ENCODE assay signal across 8 mouse cellular contexts in the genomic region with DNA sequence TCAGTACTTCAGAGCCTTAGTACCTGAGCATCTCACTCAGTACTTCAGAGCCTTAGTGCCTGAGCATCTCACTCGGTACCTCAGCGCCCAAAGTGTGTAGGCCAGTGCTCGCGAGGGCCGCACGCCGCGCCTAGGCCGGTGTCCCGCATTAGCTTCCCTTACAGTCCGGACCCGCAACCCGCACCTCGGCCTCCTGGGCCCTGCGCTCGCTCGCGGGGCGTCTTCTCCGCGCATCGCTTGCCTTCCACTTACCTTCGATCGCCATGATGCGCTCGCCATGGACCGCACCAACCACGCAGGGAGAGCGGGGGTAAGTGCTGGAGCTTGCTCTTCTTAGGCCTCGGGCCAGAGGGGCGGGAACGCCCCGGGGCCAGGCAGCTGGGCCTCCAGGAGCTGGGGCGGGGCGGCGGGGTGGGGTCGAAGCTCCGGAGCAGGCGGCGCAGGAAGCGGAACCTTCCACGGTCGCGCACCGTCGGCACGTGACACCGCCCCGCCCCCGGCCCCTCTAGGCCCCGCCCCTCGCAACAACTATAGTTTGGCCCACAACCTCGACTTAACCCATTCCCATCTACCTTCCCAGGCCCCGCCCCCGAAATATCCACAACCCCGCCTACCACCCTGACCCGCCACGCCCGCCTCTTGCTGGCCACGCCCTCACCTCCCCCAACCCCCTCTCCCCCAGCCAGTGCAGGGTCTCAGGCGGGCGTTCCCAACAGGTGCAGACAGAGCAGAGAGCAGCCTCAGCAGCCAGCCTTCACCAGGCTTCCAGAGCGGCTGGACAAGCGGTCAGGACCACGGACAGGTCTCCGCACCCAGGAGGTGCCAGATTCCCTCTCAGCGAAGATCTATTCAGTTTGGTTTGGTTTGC. TPM values are rescaled to one million over a fixed set of nuclear protein-coding genes. Genes with fewer than 3 reads are reported as not detected.
DNase-seq lines count a peak whose midpoint lies in the region; ATAC-seq and TF ChIP-seq lines count a peak whose summit lies in the region.

A gene (minus strand): TSS at position 405 of the 868 bp plus-strand sequence.

- H3K27ac ChIP-seq in forebrain, embryonic 10.5 days: peak within 1 kb of the TSS; percentile 90
- H3K27ac ChIP-seq in lung, postnatal 0 days (ENCODE audit: low read length): no peak within 1 kb of the TSS

- intact Hi-C loops in heart, postnatal 36 days (cut with DNase I): no loop called here

- DNase-seq in MN1 (ENCODE audit: low spot score): peak; percentile 93
- peak; percentile 63 for DNase-seq in c-Kit-positive CD71-positive TER-119-negative erythroid progenitor cells, embryonic 14.5 days (ENCODE audit: low read depth)
- DNase-seq in forebrain, embryonic 10.5 days (ENCODE audit: extremely low spot score, low spot score): peak; percentile 93
- peak; percentile 31 to 53 for DNase-seq in heart, postnatal 36 days
- DNase-seq in layer of hippocampus, adult 8-10 months (ENCODE audit: low spot score in 2 of 2): peak; percentile 26 to 39
- DNase-seq in lung, postnatal 0 days (ENCODE audit: low spot score): peak; percentile 87
- DNase-seq in retina, embryonic 14.5 days (ENCODE audit: low spot score): peak; percentile 89
- DNase-seq in urinary bladder, adult 18-20 months (ENCODE audit: low spot score in 2 of 2): peak; percentile 23 to 35

- peak; percentile 92 for ATAC-seq in lung, postnatal 0 days

- TF ChIP-seq EP300 in lung, postnatal 0 days (IDR thresholded peaks at IDR 0.05): no peak

- H3K4me3 ChIP-seq in forebrain, embryonic 10.5 days: peak within 1 kb of the TSS; percentile 86
- H3K4me3 ChIP-seq in lung, postnatal 0 days (ENCODE audit: low read depth, low read length): peak within 1 kb of the TSS; percentile 33

- no peaks in the 10 kb centered on the region for H3K36me3 ChIP-seq in forebrain, embryonic 10.5 days (replicated peaks)
- no peaks in the 10 kb centered on the region for H3K36me3 ChIP-seq in lung, postnatal 0 days (ENCODE audit: insufficient read depth, low read length)

- H3K4me1 ChIP-seq in forebrain, embryonic 10.5 days: peaks cover 25% of the 10 kb centered on the region
- peaks cover 2% of the 10 kb centered on the region; the same call in 1 of the 2 replicates for H3K4me1 ChIP-seq in lung, postnatal 0 days (ENCODE audit: insufficient read depth, low read depth, low read length)

- peak within 1 kb of the TSS; percentile 72 for H3K4me2 ChIP-seq in lung, postnatal 0 days (replicated peaks; ENCODE audit: low read depth, low read length)

- H3K9ac ChIP-seq in lung, postnatal 0 days (replicated peaks; ENCODE audit: low read depth): no peak within 1 kb of the TSS

- TF ChIP-seq CTCF in lung, postnatal 0 days (IDR thresholded peaks at IDR 0.05): no peak

- no peaks in the 10 kb centered on the region for H3K27me3 ChIP-seq in forebrain, embryonic 10.5 days (ENCODE audit: poor library complexity, severe bottlenecking)
- peaks cover 12% of the 10 kb centered on the region; the same call in 1 of the 2 replicates for H3K27me3 ChIP-seq in lung, postnatal 0 days (replicated peaks; ENCODE audit: insufficient read depth, low read length)

- WGBS in forebrain, embryonic 10.5 days: under 1% methylated on average over 61 of the region's 67 CpGs
- WGBS in lung, postnatal 0 days: 2% methylated on average over 48 of the region's 67 CpGs

- H3K9me3 ChIP-seq in forebrain, embryonic 10.5 days: no peaks in the 10 kb centered on the region
- no peaks in the 10 kb centered on the region for H3K9me3 ChIP-seq in lung, postnatal 0 days (ENCODE audit: low read length)

RNA-seq across cellular contexts. Expression of the gene that starts here (rescaled TPM):
- 4.4 and 4.5 TPM in 2 replicates for polyA plus RNA-seq in forebrain, embryonic 10.5 days (2016; fragmentation: Nextera tagmentation; extraction: Ambion mirVana)
- under 1 TPM; 0.14 to 0.19 TPM for total RNA-seq in heart, postnatal 36 days (2021)
- total RNA-seq in layer of hippocampus, adult 8-10 months (2022): 10 to 100 TPM; 22.7 to 36.4 (median 31.8) TPM
- polyA plus RNA-seq in lung, postnatal 0 days (2015; fragmentation: Nextera tagmentation; extraction: Ambion mirVana): 0.18 and 0.30 TPM in 2 replicates

Comparison
In these comparisons a context has a peak if more than half of its experiments do, and no peak if none do; other contexts are left out.
1. RNA of the gene that starts here (total RNA-seq): 22.7 to 36.4 TPM in layer of hippocampus, adult 8-10 months; 0.14 to 0.19 TPM in heart, postnatal 36 days; every median in the first group is over 10 times any median in the second.
2. Peak in DNase-seq in heart, postnatal 36 days; RNA of the gene not detected or under 1 TPM.
3. Peak in DNase-seq, ATAC-seq, H3K4me3 ChIP-seq and H3K4me2 ChIP-seq in lung, postnatal 0 days; RNA of the gene not detected or under 1 TPM.
4. DNase-seq: peak in every context shown above with its lines; median percentile 93 in MN1; 93 in forebrain, embryonic 10.5 days; 89 in retina, embryonic 14.5 days; 87 in lung, postnatal 0 days; 63 in c-Kit-positive CD71-positive TER-119-negative erythroid progenitor cells, embryonic 14.5 days; 42 in heart, postnatal 36 days; 32 in layer of hippocampus, adult 8-10 months; 29 in urinary bladder, adult 18-20 months.